Mouse (Mus musculus): Measurements from ENCODE around the gene Apbb2. TPM values are rescaled to one million over a fixed set of nuclear protein-coding genes. Genes with fewer than 3 reads are reported as not detected.

Apbb2 gene
- polyA plus RNA-seq, 1 experiment: 19.1 TPM

GRCm38 (mm10) chr5:66371131-66371530, 247.5 kb downstream of the Apbb2 start:
- H3K4me3 ChIP-seq: no peak overlapping the region
- H3K4me2 ChIP-seq (ENCODE audit: low read depth): no peak overlapping the region
- H3K27me3 ChIP-seq (ENCODE audit: control insufficient read depth, insufficient read depth, insufficient read length): no peaks in the 10 kb centered on the region
- no peaks in the 10 kb centered on the region for H3K36me3 ChIP-seq (ENCODE audit: control insufficient read depth, insufficient read depth)
- no peak for TF ChIP-seq USF1 (IDR thresholded peaks at IDR 0.05; ENCODE audit: low read depth)
- TF ChIP-seq MAX (IDR thresholded peaks at IDR 0.05; ENCODE audit: low read depth): no peak
- no peaks in the 10 kb centered on the region for H3K79me2 ChIP-seq (ENCODE audit: control insufficient read depth, insufficient read depth)
- H3ac ChIP-seq (ENCODE audit: control insufficient read depth, insufficient read length): no peak overlapping the region

DNA sequence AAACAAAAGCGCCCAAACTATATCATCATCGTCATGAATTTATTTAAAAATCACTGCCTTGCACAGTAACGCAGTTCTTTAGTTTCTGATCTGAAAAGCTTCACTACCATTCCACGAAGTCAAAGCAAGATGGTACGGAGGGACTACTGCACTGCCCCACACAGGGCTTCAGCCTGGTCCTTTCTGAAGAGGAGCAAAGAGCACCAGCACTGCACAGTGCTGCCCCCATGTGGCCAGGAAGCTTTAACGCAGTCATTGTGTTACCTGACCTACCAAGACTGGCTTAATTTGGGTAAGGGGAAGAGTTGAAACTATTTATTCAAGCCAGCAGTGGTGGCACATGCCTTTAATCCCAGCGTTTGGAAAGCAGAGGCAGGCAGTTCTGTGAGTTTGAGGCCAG, 249.6 kb downstream of the Apbb2 start:
- Histone ChIP-seq H3ac (ENCODE audit: control insufficient read depth, insufficient read length) (no peak overlapping the region), H3K36me3 (ENCODE audit: control insufficient read depth, insufficient read depth) (peaks cover 8% of the 10 kb centered on the region), H3K4me2 (ENCODE audit: low read depth) (no peak overlapping the region), H3K79me2 (ENCODE audit: control insufficient read depth, insufficient read depth) (no peaks in the 10 kb centered on the region), H3K4me3 (no peak overlapping the region), H3K27me3 (ENCODE audit: control insufficient read depth, insufficient read depth, insufficient read length) (no peaks in the 10 kb centered on the region)
- TF ChIP-seq REST (IDR thresholded peaks at IDR 0.05; ENCODE audit: insufficient read depth, insufficient read length): no peak
- no peak for TF ChIP-seq TCF3 (IDR thresholded peaks at IDR 0.05; ENCODE audit: insufficient read length, low read depth)
- TF ChIP-seq MYOD1 (IDR thresholded peaks at IDR 0.05; ENCODE audit: control insufficient read depth in 1 of 3, insufficient read length in 2 of 3, low read depth in 2 of 3): no peak
- no peak for TF ChIP-seq USF1 (IDR thresholded peaks at IDR 0.05; ENCODE audit: low read depth)
- no peak for TF ChIP-seq MYOG (IDR thresholded peaks at IDR 0.05; ENCODE audit: control insufficient read depth in 1 of 3, insufficient read depth in 1 of 3, insufficient read length in 2 of 3, low read depth in 2 of 3)

- TF ChIP-seq TCF12 (IDR thresholded peaks at IDR 0.05; ENCODE audit: insufficient read depth, poor library complexity, severe bottlenecking) (peak; percentile 14), POLR2A (IDR thresholded peaks at IDR 0.05; ENCODE audit: insufficient read length, low read depth) (no peak), MYOG (IDR thresholded peaks at IDR 0.05; ENCODE audit: control insufficient read depth in 1 of 3, insufficient read depth in 1 of 3, insufficient read length in 2 of 3, low read depth in 2 of 3) (peak in 2 of 3 experiments; percentile 88 to 95), POLR2AphosphoS2 (IDR thresholded peaks at IDR 0.05; ENCODE audit: insufficient read length, low read depth) (no peak), MAX (IDR thresholded peaks at IDR 0.05; ENCODE audit: low read depth) (no peak), USF1 (IDR thresholded peaks at IDR 0.05; ENCODE audit: low read depth) (no peak), MYOD1 (IDR thresholded peaks at IDR 0.05; ENCODE audit: control insufficient read depth in 1 of 3, insufficient read length in 2 of 3, low read depth in 2 of 3) (peak in 2 of 3 experiments; percentile 80 to 82), E2F4 (IDR thresholded peaks at IDR 0.05; ENCODE audit: insufficient read depth) (no peak), REST (IDR thresholded peaks at IDR 0.05; ENCODE audit: insufficient read depth, insufficient read length) (no peak)
- no peaks in the 10 kb centered on the region for H3K27me3 ChIP-seq (ENCODE audit: control insufficient read depth, insufficient read depth, insufficient read length)
- H3ac ChIP-seq (ENCODE audit: control insufficient read depth, insufficient read length): no peak overlapping the region
- H3K36me3 ChIP-seq (ENCODE audit: control insufficient read depth, insufficient read depth): peaks cover 8% of the 10 kb centered on the region
- H3K4me2 ChIP-seq (ENCODE audit: low read depth): no peak overlapping the region
- H3K79me2 ChIP-seq (ENCODE audit: control insufficient read depth, insufficient read depth): no peaks in the 10 kb centered on the region
- no peak overlapping the region for H3K4me3 ChIP-seq
Measured at GRCm38 (mm10) chr5:66367641-66368040, 250.9 kb downstream of the Apbb2 start.

DNA sequence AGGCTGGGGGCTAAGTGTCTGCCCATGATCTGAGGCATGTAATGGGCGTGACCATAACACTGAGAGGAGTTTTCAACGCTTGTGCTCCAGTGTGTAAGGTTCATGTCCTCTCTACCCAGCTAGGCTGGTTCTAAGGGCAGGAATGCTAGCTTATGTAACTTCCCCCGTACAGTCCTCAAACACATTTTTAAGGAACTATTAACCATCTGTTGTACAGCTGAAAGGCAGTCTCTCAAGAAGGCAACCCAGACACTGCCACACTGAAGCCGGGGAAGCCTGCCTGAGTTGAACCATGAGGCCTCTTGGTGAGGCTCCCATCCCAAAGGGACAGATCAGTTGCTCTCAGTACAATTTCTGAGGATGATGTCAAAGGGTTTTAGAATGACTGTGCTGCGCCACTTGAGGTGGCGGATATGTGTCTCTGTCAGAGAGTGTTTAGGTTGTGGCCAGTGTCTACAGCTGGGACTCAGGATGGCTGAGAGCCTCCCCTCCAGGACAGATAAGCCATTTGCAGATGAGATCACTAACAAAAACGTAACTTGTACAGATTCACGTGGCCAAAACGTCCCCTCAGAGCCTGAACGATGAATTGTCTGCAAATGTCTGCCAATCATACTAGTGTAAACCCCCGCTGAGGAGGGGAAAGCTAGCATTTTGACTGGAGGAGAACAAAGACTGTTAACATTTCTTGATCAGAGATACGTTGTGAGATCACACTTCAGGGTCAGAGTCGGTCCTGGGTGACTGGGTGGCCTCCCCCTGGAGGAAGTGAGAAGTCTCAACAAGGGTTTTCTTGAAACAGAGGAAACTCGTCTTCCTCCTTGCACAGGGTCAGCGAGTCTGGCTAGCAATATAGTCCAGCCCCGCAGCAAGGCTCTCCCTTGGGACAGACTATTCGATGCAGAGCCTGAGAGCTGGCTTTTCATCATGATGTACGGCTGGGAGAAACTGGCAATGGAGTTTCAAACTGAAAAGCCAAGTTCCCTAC, 255.0 kb downstream of the Apbb2 start:
- no peak for TF ChIP-seq POLR2A (IDR thresholded peaks at IDR 0.05; ENCODE audit: insufficient read length, low read depth)
- TF ChIP-seq MYOG (IDR thresholded peaks at IDR 0.05; ENCODE audit: control insufficient read depth in 1 of 3, insufficient read depth in 1 of 3, insufficient read length in 2 of 3, low read depth in 2 of 3): no peak
- TF ChIP-seq MAX (IDR thresholded peaks at IDR 0.05; ENCODE audit: low read depth): no peak
- no peak for TF ChIP-seq CEBPB (IDR thresholded peaks at IDR 0.05; ENCODE audit: insufficient read depth, poor library complexity, severe bottlenecking)
- TF ChIP-seq TCF3 (IDR thresholded peaks at IDR 0.05; ENCODE audit: insufficient read length, low read depth): no peak
- no peak for TF ChIP-seq REST (IDR thresholded peaks at IDR 0.05; ENCODE audit: insufficient read depth, insufficient read length)
- no peak for TF ChIP-seq USF1 (IDR thresholded peaks at IDR 0.05; ENCODE audit: low read depth)
- TF ChIP-seq SRF (IDR thresholded peaks at IDR 0.05; ENCODE audit: control insufficient read depth, insufficient read length, low read depth): no peak
- TF ChIP-seq POLR2AphosphoS2 (IDR thresholded peaks at IDR 0.05; ENCODE audit: insufficient read length, low read depth): no peak
- no peak for TF ChIP-seq MYOD1 (IDR thresholded peaks at IDR 0.05; ENCODE audit: control insufficient read depth in 1 of 3, insufficient read length in 2 of 3, low read depth in 2 of 3)
- TF ChIP-seq TCF12 (IDR thresholded peaks at IDR 0.05; ENCODE audit: insufficient read depth, poor library complexity, severe bottlenecking): no peak
- TF ChIP-seq E2F4 (IDR thresholded peaks at IDR 0.05; ENCODE audit: insufficient read depth): no peak
- H3K36me3 ChIP-seq (ENCODE audit: control insufficient read depth, insufficient read depth): peaks cover 11% of the 10 kb centered on the region

DNA sequence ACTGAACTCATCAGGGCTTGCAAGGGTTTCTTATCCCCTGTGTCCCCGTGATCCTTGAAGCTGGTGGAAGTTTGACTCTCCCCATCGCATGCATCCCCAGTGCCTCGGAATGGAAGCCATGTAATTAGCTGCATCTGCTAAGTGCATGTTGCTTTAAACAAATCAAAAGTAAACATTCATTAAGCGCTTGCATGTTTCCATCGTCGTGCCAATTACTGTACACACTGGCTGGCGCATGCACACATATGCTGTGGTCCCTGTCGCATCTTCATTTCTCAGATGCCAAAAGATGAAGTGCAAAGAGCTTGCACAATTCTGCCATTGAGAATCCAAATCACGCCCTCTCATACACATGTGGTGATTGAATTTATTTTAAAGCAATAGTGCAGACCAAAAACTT, 257.8 kb downstream of the Apbb2 start:
- H3K79me2 ChIP-seq (ENCODE audit: control insufficient read depth, insufficient read depth): no peaks in the 10 kb centered on the region
- no peaks in the 10 kb centered on the region for H3K27me3 ChIP-seq (ENCODE audit: control insufficient read depth, insufficient read depth, insufficient read length)
- H3ac ChIP-seq (ENCODE audit: control insufficient read depth, insufficient read length): no peak overlapping the region
- no peak overlapping the region for H3K4me2 ChIP-seq (ENCODE audit: low read depth)
- peaks cover 15% of the 10 kb centered on the region for H3K36me3 ChIP-seq (ENCODE audit: control insufficient read depth, insufficient read depth)
- TF ChIP-seq TCF3 (IDR thresholded peaks at IDR 0.05; ENCODE audit: insufficient read length, low read depth) (no peak), POLR2AphosphoS2 (IDR thresholded peaks at IDR 0.05; ENCODE audit: insufficient read length, low read depth) (no peak), MYOG (IDR thresholded peaks at IDR 0.05; ENCODE audit: control insufficient read depth in 1 of 3, insufficient read depth in 1 of 3, insufficient read length in 2 of 3, low read depth in 2 of 3) (no peak), MYOD1 (IDR thresholded peaks at IDR 0.05; ENCODE audit: control insufficient read depth in 1 of 3, insufficient read length in 2 of 3, low read depth in 2 of 3) (no peak), CEBPB (IDR thresholded peaks at IDR 0.05; ENCODE audit: insufficient read depth, poor library complexity, severe bottlenecking) (no peak), POLR2A (IDR thresholded peaks at IDR 0.05; ENCODE audit: insufficient read length, low read depth) (no peak), REST (IDR thresholded peaks at IDR 0.05; ENCODE audit: insufficient read depth, insufficient read length) (no peak), E2F4 (IDR thresholded peaks at IDR 0.05; ENCODE audit: insufficient read depth) (no peak), USF1 (IDR thresholded peaks at IDR 0.05; ENCODE audit: low read depth) (no peak), TCF12 (IDR thresholded peaks at IDR 0.05; ENCODE audit: insufficient read depth, poor library complexity, severe bottlenecking) (no peak), SRF (IDR thresholded peaks at IDR 0.05; ENCODE audit: control insufficient read depth, insufficient read length, low read depth) (no peak), MAX (IDR thresholded peaks at IDR 0.05; ENCODE audit: low read depth) (no peak)
- H3K4me3 ChIP-seq: no peak overlapping the region

More for the DNA sequence above, 255.0 kb downstream of the Apbb2 start:
- H3K27me3 ChIP-seq (ENCODE audit: control insufficient read depth, insufficient read depth, insufficient read length): no peaks in the 10 kb centered on the region
- H3K4me2 ChIP-seq (ENCODE audit: low read depth): no peak overlapping the region
- no peak overlapping the region for H3K4me3 ChIP-seq
- H3K79me2 ChIP-seq (ENCODE audit: control insufficient read depth, insufficient read depth): no peaks in the 10 kb centered on the region
- no peak overlapping the region for H3ac ChIP-seq (ENCODE audit: control insufficient read depth, insufficient read length)
